Mouse (Mus musculus) thymus, postnatal 10 days (tissue): Measurements from ENCODE around the gene D1Ertd622e.
A peak's percentile ranks its signal among the peaks of the same experiment; 100 is the strongest.

Experiments
- DNase-seq, 2 experiments: peaks; one replicate each; pipeline ENCODE4 v3.0.0; 2021; ENCODE audit warnings: low spot score in 2 of 2

D1Ertd622e gene

DNA sequence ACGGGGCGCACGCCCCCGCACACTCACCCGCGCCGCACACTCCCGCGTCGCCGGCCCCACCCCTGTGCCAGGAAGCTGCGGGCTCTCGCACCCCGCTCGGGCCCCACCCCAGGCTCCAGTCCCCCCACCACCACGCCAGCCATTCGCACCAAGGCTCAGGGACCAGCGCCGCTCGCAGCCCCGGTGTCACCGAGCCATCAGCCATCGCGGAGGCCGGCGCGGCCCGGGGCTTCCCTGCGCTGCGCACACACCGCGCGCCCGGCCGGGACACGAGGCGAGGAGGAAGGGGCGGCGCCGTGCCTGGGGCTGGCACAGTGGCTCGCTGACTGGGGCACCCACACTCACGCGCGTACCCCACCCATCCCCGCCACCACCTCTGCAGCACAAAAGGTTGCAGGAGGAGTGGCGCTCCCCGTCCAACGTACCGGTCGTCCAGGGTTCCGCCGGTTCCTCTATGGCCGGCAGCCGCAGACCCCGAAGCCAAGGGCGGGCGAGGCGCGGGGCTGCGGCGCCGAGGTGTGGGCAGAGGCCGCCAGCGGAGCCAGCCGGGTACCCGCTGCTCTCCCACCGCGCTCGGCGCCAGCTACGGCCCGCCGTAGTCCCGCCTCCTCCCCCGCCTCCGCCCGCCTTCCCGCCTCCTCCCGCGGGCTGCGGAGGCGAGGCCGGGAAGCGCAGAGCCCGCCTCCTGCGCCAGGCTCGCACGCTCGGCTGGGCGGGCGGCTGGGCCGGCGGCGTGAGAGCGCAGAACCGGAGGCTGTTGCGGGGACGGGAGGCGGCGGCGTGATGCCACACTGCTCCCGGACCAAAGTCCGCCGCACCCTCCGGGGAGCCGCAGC lies at the start of gene D1Ertd622e:
Gene D1Ertd622e (minus strand): TSS at position 669 of the 836 bp plus-strand sequence.
- peak; percentile 67 to 72 for DNase-seq

DNA sequence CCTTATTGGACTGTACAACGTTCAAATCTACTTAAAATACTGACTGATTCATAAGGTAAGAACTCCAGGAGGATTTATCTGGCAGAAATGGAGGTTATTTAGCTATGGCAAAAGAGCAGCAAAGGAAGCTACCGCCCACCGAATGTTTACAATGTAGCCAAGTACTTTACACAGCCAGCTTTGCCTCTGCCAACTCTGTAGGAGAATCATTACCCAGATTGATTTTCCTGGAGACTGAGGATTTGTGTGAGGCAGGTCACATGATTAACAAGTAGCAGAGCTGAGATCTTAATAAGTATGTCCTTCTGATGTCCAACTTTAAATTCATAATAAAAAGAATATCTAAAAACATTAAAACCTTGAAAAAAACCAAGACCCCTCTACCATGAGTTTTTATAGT lies 48.6 kb upstream of the D1Ertd622e start:
- DNase-seq, result no peak

DNA sequence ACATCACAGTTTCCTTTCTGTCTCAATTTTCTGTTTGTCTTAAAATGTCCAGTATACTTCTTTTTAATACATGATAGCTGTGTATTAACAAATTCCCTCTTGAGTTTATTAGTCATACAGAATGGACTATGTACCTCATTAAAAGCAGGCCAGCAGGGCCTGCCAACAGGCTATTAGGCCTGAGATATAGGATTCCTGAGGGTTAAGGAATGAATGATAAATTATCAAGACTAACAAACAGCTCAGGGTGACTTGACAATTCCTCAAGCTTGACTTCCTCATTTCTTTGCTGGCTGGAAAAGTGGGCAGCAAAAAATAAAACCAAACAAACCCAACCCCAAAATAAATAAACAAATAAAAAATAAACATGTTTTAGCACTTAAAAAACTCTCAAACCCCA lies 43.5 kb upstream of the D1Ertd622e start:
- no peak for DNase-seq

DNA sequence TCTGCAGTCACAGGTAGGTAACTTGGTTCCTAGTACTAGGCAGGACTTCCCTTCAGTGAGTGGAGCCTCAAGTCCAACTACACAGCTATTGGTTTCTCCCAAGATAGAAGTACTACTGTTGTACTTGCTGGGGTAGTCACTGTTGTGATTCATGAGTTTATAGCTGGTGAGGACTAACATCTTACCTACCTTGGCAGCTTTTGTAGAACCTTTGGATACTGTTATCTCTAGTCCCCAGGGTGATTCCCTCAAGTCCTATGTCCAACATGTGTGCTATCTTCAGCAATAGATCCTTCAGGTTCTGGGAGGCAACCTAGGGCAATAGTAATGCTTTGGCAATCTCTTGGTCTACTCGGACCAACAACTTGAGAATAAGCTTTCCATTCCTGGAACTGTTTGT lies 42.8 kb upstream of the D1Ertd622e start:
- DNase-seq, result no peak

DNA sequence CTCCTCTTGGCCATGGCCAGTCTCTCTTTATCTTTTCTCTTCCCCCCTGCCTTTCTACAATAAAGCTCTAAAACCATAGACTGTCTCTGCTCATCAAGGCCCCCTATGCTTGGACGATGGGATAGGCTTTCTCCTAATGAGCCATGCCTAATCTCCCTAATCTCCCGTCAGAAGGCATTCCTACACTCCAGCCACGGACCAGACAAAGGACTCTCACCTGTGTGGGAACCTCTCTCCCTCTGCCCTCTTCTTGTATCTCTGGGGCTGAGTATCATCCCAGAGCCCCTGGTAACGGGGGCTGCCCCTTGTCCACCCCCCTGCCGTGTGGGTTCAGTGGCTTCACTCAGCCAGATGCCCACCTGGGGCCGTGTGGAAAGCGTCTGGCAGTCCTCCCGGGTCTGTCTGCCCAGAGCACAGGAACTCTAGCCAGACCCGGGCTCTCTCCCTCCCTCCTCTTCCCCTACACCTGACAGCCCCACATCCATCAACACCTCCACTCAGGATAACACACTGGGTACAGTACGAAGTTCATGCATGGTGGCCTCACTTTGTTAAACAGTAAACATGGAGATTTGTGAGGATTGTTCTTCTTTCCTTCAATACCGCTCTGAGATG lies 37.2 kb upstream of the D1Ertd622e start:
- no peak for DNase-seq

DNA sequence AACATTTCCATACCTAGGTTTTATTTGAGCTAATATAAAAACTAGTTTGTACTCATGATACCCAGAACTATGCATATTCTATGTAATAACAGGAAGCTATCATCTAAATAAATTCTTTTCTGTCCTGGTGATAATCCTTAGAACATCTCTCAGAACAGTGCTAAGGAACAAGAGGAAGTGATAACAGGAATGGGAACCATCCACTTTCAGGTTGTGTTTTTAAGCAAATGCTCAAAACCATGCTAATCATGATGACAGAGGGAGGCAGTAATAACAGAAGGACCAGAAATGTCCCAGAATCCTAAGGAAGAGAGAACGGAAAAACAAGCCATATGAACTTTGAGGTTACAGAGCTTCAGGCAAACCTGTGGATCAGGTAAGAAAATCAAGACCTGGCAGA lies 35.4 kb upstream of the D1Ertd622e start:
- no peak for DNase-seq

DNA sequence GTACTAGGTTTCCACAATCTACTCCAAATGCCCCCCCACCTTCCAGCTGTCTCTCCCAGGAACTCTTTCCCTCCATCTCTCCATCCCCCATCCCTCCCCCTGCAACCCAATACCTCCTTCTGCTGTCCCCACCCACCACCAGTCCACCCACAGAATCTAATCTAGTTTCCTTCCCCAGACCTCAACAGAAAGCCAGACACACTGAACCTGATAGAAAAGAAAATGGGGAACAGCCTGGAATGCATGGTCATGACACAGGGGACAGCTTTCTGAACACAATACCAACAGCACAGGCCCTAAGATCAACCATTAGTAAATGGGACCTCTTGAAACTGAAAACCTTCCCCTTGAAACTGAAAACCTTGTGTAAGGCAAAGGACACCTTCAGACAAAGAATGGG lies 32.0 kb upstream of the D1Ertd622e start:
- DNase-seq, result no peak

DNA sequence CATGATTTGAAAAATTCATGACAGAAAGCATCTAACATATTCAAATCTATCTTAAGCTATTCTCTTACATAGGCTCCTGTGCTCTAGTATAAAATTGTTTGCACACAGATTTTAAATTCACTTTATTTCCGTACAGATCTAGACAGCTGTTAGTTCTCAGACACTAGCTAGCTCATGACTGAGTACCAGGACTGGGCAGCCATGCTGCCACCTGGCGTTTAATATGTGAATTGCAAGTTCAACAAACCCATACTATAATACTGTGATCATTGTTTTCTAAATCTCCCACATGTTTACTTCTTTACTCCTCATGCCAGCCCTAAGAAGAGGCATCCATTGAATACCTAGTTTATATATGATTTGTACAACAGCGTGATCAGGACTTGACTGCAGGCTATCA lies 26.9 kb upstream of the D1Ertd622e start:
- DNase-seq, result peak; percentile 46 to 71

DNA sequence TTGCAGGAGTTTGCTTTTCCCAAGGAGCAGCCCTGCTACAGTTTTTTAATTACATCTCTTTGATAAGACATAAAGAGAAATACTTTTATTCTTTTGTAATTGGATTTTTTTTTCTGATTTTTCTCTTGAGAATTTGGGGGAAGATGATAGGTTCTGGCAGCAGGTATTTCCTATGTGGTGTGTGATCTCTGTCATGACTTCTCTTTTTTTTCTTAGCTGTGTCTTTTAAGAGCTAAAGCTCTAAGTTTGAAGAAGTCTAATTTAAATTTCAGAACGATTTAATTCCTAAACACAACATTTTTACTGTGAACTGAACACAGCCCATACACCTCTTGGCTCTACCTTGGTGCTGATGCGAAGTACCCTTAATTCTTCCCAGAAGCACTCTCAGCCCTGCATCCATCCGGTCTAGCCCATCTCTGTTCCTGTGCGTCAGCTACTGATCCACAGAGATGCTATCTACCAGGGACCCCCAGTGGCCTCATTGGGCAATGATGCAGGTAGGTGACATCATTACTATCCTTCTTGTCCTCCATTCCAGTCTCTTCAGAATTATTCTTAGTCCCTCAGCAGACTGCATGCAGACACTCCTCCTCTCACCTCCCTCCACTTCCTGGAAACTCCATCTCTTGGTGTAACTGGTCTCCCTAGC lies 14.8 kb upstream of the D1Ertd622e start:
- no peak for DNase-seq

DNA sequence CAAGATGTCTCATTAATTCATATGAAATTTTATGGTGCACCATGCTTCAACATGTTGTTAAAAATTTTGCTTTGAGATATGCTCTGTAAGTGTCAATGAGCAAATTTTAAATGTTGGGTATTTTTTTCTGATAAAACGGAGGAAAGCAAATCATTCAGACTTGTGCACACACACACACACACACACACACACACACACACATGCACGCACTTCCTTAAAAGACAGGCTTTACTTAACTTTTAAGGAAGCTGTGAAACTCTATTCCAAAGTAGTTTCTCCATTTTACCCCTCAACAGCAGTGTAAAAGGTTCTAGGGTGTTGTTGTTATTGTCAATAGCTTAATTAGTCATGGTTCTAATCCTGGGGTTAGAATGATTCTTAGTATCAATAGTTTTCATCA lies 14.2 kb upstream of the D1Ertd622e start:
- no peak for DNase-seq

DNA sequence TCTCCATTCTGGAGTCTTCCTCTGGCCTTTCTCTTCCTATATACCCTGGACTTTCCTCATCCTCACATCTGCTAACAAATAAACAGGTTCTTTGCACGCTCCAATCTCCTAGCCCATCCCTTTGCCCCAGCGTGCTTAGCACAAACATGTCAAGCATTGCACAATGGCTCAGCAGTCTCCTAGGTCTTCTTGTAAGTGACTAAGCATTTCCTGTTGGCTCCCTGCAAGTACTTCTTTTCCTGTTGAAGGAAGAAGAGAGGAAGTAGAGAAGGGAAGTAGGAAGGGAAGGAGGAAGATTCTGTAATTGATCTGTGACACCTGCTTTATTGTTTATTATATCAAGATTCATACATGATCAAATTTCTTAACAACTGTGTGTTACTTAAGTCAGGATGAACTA lies 11.0 kb upstream of the D1Ertd622e start:
- DNase-seq, result no peak

DNA sequence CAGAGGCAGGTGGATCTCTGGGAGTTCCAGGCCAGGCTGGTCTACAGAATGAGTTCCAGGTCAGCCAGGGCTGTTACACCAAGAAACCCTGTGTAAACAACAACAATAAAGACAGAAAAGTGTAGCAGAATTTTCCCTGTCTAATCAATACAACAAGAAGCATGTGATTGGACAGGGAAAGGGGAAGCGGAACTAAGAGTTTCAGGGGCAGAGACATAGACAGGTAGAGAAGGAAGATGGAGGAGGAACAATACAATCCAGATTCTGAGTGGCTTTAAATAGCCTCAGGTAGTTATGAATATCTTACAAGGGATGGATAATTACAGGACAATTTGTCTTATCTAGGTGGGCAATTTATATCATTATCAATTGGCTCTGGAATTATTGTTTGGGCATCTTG lies 5.4 kb upstream of the D1Ertd622e start:
- no peak for DNase-seq

DNA sequence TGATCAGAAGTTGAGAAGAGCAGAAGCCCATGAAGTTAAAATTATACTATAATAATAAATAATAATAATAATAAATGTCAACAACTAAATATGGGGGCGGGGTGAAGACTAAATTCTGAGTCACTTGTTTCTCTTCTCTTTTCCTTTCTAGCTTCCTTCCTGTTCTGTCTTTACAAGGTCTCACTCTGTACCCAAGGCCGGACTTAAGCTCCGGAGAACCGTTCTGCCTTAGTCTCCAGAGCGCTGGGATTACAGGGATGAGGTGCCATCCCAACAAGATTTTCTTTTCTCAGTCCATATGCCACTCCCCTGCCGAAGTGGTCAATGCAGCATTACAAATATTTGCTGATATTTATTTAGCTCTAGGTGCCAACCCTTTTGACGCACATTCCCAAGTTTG lies 450 bp upstream of the D1Ertd622e start:
- no peak for DNase-seq

DNA sequence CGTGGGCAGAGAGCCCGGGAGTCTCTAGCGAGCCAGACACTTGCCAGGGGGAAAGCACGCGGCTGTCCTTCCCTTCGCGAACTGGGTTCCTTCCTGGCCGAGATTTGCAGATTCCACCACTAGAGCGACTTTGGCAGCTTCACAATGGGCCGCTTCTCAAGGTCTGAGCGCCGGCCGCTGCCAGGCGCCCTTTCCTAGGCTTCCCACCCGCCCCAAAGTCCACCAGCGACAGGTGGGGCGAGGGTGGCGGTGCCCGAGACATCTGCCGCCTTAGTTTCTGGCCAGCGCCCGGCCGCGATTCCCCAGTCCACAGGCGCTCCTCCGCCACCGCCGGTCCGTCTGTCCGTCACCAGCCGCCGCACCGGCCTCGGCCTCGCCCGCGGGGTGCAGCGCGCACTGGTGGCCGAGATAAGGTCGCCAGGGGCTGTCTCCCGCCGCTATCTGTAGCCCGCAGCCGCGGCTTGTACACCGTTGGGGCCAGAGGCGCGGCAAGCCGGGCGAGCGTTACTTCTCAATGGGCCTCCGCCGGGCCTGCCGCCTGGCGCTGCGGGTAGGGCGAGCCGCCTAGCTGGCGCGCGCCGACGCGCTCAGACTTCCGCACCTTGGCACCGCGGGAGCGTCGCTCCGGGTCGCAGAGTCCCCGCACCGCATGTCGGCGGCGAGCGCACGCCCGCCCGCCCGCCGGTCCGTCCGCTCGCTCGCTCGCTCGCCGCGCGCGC lies 1.0 kb downstream of the D1Ertd622e start:
- DNase-seq, result peak; percentile 54 to 58

DNA sequence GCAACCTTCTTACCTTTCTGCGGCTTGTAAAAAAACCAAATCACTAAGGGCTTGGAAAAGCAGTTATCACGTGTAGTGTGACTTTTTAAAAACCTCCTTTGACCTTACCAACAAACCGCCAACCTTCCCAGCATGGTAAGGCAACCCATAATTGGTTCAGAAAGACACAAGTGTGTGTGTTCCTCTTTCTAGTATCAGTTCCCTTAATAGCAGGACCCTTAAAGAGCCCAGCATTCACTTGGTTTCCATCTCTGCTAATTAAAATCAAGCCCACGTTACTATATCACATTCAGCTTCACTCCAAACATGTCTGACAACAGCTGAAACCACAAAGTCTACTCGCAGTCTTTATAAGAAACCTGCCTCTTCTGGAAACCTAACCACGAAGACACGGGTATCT lies 2.5 kb downstream of the D1Ertd622e start:
- no peak for DNase-seq

DNA sequence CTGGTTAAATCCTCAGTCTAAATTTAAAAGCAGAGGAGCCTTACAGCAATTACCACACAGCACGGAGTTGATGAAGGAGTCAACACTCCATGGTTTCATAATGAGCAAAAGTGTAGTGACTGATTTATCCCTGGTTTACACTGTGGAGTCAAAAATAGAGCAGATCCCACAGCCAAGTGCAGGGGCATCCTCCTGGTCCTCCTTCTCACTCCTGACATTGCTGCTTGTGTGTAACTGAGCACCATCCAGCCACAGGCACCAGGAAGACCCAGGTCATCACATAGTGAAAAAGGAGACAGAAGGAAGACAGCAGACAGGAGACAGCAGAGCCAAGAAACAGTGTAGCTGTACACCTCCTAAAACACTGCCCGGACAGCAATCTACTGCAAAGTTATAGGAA lies 4.1 kb downstream of the D1Ertd622e start:
- DNase-seq, result no peak

DNA sequence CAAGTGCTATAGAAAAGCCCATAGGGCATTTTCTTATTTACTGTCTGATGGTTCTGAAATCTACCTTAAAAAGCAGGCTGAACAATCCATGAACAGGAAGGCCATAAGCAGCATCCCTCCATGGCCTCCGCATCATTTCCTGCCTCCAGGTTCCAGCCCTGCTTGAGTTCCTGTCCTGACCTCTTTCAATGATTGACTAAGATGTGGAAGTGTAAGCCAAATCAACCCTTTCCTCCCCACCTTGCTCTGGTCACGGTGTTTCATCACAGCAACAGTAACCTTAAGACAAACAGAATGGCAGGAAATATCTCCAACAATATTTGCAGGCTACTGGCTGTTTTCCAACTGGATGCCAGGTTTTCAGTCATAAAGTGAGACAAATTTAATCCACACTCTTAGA lies 4.7 kb downstream of the D1Ertd622e start:
- no peak for DNase-seq

DNA sequence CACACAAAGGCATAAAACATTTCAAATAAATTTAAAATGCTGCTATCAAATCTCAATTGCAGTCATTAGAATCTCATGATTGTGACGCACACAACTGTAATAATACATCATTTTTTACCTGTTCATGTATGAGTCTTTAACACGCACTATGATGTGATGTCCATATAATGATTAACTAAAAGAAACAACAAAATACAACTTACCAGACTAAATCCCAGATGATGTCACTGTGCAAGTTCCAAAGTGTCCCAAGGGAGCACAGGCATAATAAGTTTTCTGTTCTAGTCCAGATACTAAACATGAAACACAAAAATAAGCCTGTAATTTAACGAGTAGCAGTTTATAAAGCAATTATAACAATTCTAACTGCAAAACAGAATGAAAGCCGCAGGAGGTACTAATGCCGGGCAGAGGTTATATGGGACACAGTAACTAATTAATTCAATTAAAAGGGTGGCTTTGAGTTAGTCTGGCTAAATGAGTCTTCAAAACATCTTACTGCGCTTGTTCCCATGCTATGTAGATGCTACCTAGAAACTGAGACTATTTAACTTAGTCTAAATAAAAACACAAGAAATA lies 7.4 kb downstream of the D1Ertd622e start:
- no peak for DNase-seq

DNA sequence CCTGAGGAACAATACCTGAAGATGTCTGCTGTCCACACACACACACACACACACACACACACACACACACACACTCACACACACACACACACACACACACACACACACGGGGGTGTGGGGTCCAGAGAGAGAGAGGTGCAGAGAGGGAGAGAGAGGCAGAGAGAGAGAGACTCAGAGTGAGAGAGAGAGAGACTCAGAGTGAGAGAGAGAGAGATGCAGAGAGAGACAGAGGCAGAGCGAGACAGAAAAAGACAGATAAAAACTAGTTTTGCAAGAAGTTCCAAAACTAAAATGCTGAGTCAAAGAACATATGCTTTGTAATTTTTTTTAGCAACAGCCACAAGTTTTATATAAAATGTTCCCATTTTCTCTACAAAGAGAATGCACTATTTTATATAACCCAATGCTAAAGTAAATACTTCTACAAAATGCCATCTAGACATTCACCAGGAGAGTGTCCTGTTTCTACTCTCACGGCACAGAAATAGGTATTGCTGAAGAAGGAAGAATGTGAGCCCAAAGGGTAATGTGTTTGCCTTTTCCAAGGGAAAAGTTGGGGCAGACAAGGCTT lies 11.2 kb downstream of the D1Ertd622e start:
- DNase-seq, result no peak

DNA sequence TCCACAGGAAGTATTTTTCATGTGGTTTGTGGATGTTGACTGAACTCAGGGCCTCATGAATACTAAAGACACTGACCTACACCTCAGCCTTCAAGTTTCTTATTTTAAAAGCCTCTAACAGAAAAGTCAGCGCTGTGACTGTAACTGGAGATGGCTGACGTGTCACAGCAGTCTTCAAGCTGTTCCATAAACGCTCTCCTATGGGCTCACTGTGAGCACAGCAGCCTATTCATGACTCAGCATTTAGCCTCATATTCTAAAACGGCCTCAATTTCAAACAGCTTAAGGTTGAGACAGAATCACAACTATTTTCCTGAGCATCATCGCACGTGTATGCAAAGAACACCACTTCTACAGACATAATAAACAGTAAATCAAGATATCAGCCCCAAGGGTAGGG lies 11.8 kb downstream of the D1Ertd622e start:
- DNase-seq, result peak in 1 of 2 experiments; percentile 24

DNA sequence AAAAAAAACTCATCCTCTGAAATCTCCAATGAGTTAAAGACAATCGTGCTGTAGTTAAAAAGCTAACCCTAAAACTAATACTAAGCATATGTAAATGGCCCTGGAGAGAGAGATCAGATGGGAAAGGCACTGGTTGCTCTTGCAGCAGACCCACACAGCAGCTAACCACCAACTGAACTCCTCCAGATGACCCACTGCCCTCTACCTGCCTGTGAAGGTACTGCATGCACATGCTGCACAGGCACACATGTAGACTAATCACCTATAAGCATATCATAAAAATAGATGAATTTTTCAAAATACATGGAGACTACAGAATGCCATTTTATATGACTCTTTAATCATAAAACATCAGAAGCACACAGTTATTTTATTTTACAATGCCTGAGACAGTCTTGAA lies 14.8 kb downstream of the D1Ertd622e start:
- DNase-seq, result peak in 1 of 2 experiments; percentile 37

DNA sequence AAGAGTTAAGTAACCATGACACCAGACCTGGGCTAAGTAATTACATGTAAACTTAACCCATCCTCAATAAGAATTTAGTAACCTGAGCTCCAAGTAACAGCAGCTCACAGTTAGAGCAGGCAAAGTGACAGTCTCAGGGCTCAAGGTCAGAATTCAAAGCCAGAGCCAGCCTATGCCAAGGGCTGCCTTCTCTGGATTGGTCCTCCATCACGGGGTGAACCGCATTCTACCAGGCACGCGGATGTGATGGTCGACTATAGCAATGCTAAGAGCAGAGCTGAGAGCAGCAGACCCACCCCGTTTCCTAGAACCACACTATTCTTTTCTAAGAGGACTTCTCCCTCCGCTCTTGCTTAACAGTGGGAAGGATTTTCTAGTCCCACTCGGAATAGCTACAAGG lies 27.8 kb downstream of the D1Ertd622e start:
- no peak for DNase-seq
